Mouse (Mus musculus) MEL (cell line): ENCODE results near the gene Rps25.

ENCODE experiments used
- BHLHE40 ChIP-seq: IDR thresholded peaks from 2 replicates; pipeline ENCODE4 v1.6.1; 2012; ENCODE audit warnings: low read depth, mild to moderate bottlenecking, inconsistent platforms, low read length, improper control_type of control experiment, borderline replicate concordance
- CHD2 ChIP-seq: IDR thresholded peaks from 2 replicates; pipeline ENCODE4 v1.6.1; 2011; ENCODE audit warnings: low read length, improper control_type of control experiment
- CTCF ChIP-seq, 3 experiments: IDR thresholded peaks in 2 of 3; conservative IDR thresholded peaks in 1 of 3; 2 replicates each; pipeline ENCODE4 v1.5.1; 2011 to 2012; ENCODE audit warnings: low read length in 3 of 3, low read depth in 2 of 3, mild to moderate bottlenecking in 2 of 3, improper control_type of control experiment in 1 of 3, inconsistent platforms in 1 of 3, mixed read lengths in 1 of 3, moderate library complexity in 1 of 3; ENCODE audit not compliant: control insufficient read depth in 1 of 3, insufficient read depth in 1 of 3, poor library complexity in 1 of 3, severe bottlenecking in 1 of 3
- HCFC1 ChIP-seq: IDR thresholded peaks from 2 replicates; pipeline ENCODE4 v1.6.1; 2012; ENCODE audit warnings: low read depth, mild to moderate bottlenecking, inconsistent platforms, low read length, improper control_type of control experiment, moderate library complexity
- MYC ChIP-seq: IDR thresholded peaks from 2 replicates; pipeline ENCODE4 v1.6.1; 2011; ENCODE audit warnings: low read depth, mild to moderate bottlenecking, low read length, improper control_type of control experiment, moderate library complexity
- POLR2A ChIP-seq, 2 experiments: IDR thresholded peaks; 2 replicates each; pipeline ENCODE4 v1.6.1; 2011 to 2012; ENCODE audit warnings: low read length in 2 of 2, mild to moderate bottlenecking in 2 of 2, control low read depth in 1 of 2, improper control_type of control experiment in 1 of 2, low read depth in 1 of 2, moderate library complexity in 1 of 2; ENCODE audit not compliant: control insufficient read depth in 1 of 2, insufficient read depth in 1 of 2, poor library complexity in 1 of 2
- POLR2AphosphoS5 ChIP-seq: IDR thresholded peaks from 2 replicates; pipeline ENCODE4 v1.6.1; 2012; ENCODE audit warnings: low read depth, borderline replicate concordance, mild to moderate bottlenecking, inconsistent platforms, low read length, moderate library complexity, mixed read lengths
- RCOR1 ChIP-seq: IDR thresholded peaks from 2 replicates; pipeline ENCODE4 v1.6.1; 2012; ENCODE audit warnings: low read depth, mild to moderate bottlenecking, inconsistent platforms, low read length, improper control_type of control experiment
- SMC3 ChIP-seq: IDR thresholded peaks from 2 replicates; pipeline ENCODE4 v1.6.1; 2011; ENCODE audit warnings: low read depth, low read length, improper control_type of control experiment
- TCF12 ChIP-seq: IDR thresholded peaks from 2 replicates; pipeline ENCODE4 v1.6.1; 2014; ENCODE audit warnings: low read depth, mild to moderate bottlenecking, inconsistent platforms, low read length, improper control_type of control experiment, moderate library complexity
- UBTF ChIP-seq: IDR thresholded peaks from 2 replicates; pipeline ENCODE4 v1.6.1; 2012; ENCODE audit warnings: low read depth, mild to moderate bottlenecking, inconsistent platforms, low read length, improper control_type of control experiment, moderate library complexity, borderline replicate concordance; ENCODE audit not compliant: insufficient read depth
- USF1 ChIP-seq: IDR thresholded peaks from 2 replicates; pipeline ENCODE4 v1.6.1; 2014; ENCODE audit warnings: low read depth, mild to moderate bottlenecking, inconsistent platforms, low read length, improper control_type of control experiment, moderate library complexity
- ZKSCAN1 ChIP-seq: IDR thresholded peaks from 2 replicates; pipeline ENCODE4 v1.6.1; 2012; ENCODE audit warnings: low read depth, mild to moderate bottlenecking, inconsistent platforms, low read length, improper control_type of control experiment, moderate library complexity

DNA sequence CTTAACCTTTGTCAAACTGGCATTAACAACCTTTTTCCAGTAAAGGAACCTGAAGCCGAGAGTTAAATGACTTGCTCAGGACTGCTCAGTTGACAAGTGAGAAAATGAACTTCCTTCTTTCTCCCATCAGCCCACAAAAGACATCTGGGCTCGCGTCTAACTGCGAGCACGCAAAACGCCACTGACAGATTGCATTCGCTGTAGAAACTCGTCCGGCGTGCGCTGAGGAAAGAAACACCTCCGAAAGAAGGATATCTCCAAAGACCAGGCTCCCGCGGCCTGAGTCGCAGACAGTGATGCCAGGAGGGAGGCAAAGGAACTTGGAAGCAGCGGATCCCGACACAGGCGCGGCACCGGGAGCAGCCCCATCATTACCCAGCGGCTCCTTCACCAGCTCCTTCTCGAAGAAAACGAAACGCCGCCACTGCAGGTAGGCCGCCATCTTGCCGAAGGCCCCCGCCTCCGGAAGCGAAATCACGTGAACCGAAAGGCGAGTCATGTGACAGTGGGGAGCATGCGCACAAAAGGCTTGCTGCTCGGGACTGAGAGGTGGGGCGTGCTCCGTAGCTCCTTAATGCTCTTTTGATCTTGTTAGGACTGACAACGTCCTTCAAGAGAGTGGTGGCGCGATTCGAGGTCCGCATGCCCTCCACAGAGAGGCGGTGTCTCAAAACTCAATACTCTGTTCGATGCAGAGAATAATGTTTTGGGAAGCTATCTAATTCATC is 45.6 kb upstream of the Rps25 start, which contains the start of gene Vps11:
- no peak for TF ChIP-seq CTCF (IDR thresholded peaks at IDR 0.05 in 2 of 3, conservative IDR thresholded peaks at IDR 0.05 in 1 of 3; ENCODE audit: control insufficient read depth in 1 of 3, insufficient read depth in 1 of 3, low read depth in 2 of 3, low read length in 3 of 3, poor library complexity in 1 of 3, severe bottlenecking in 1 of 3)
- peak; percentile 59 to 95 for TF ChIP-seq POLR2A (IDR thresholded peaks at IDR 0.05; ENCODE audit: control insufficient read depth in 1 of 2, insufficient read depth in 1 of 2, low read depth in 1 of 2, low read length in 2 of 2, poor library complexity in 1 of 2)
- peak; percentile 74; the same call in 1 of the 2 replicates for TF ChIP-seq MYC
- no peak for TF ChIP-seq SMC3
- peak; percentile 85; the same call in 1 of the 2 replicates for TF ChIP-seq BHLHE40
- no peak for TF ChIP-seq UBTF
- TF ChIP-seq HCFC1: peak; percentile 91
- TF ChIP-seq CHD2: no peak
- TF ChIP-seq USF1: peak; percentile 99
- TF ChIP-seq POLR2AphosphoS5: 0 out of 2 replicates have a peak, but pooled peaks have one; percentile 65
- TF ChIP-seq TCF12: peak; percentile 35; the same call in 1 of the 2 replicates
- no peak for TF ChIP-seq ZKSCAN1
- no peak for TF ChIP-seq RCOR1
